Comparison of ENCODE assay signal across 8 mouse cellular contexts in genomic region chr8:4259805-4260170, GRCm38 (mm10). TPM values are rescaled to one million over a fixed set of nuclear protein-coding genes. Genes with fewer than 3 reads are reported as not detected.
DNase-seq lines count a peak whose midpoint lies in the region; ATAC-seq and TF ChIP-seq lines count a peak whose summit lies in the region.

No protein-coding gene starts in this region.

- no peak overlapping the region for H3K4me2 ChIP-seq in lung, postnatal 0 days (replicated peaks; ENCODE audit: low read depth, low read length)
- no peak overlapping the region for H3K4me2 ChIP-seq in limb, embryonic 14.5 days (replicated peaks; ENCODE audit: low read depth, low read length, severe bottlenecking)
- no peak overlapping the region; the same call in 1 of the 2 replicates for H3K4me2 ChIP-seq in stomach, postnatal 0 days (replicated peaks; ENCODE audit: low read depth)

- no peak for ATAC-seq in lung, postnatal 0 days
- ATAC-seq in limb, embryonic 14.5 days (ENCODE audit: low FRiP score, low read depth) = no peak
- no peak for ATAC-seq in stomach, postnatal 0 days (ENCODE audit: low FRiP score, low TSS enrichment)
- ATAC-seq in erythroblast, adult 5-6 weeks (replicated peaks; ENCODE audit: low FRiP score, poor library complexity, severe bottlenecking) = no peak

- peak overlapping the region; percentile 53; the same call in 1 of the 2 replicates for H3K27ac ChIP-seq in gastrocnemius, adult 2 months
- 0 out of 2 replicates have a peak overlapping the region, but pooled peaks have one; percentile 15 for H3K27ac ChIP-seq in lung, postnatal 0 days (ENCODE audit: low read length)
- no peak overlapping the region for H3K27ac ChIP-seq in limb, embryonic 14.5 days (replicated peaks; ENCODE audit: low read depth, low read length)
- peak overlapping the region; percentile 61 for H3K27ac ChIP-seq in stomach, postnatal 0 days (replicated peaks)

- intact Hi-C loops in gastrocnemius, adult 2 months (cut with DNase I) = loop anchor here (2.0 kb wide), 1 partner anchor 15 kb away; the partner anchor contains the start of gene Timm44

- no peaks in the 10 kb centered on the region for H3K4me1 ChIP-seq in lung, postnatal 0 days (ENCODE audit: insufficient read depth, low read depth, low read length)
- H3K4me1 ChIP-seq in limb, embryonic 14.5 days (ENCODE audit: control insufficient read depth, insufficient read depth, low read length) = peaks cover 15% of the 10 kb centered on the region
- no peaks in the 10 kb centered on the region for H3K4me1 ChIP-seq in stomach, postnatal 0 days (replicated peaks; ENCODE audit: control insufficient read depth, insufficient read depth)

- 86% methylated on average over 4 of the region's 4 CpGs for WGBS in lung, postnatal 0 days
- 78% methylated on average over 4 of the region's 4 CpGs for WGBS in limb, embryonic 14.5 days
- WGBS in stomach, postnatal 0 days = 84% methylated on average over 4 of the region's 4 CpGs

- peaks cover 16% of the 10 kb centered on the region; the same call in 1 of the 2 replicates for H3K36me3 ChIP-seq in lung, postnatal 0 days (ENCODE audit: insufficient read depth, low read length)
- peaks cover 72% of the 10 kb centered on the region for H3K36me3 ChIP-seq in limb, embryonic 14.5 days (ENCODE audit: control insufficient read depth, insufficient read depth, low read length)
- peaks cover 22% of the 10 kb centered on the region for H3K36me3 ChIP-seq in stomach, postnatal 0 days (ENCODE audit: control insufficient read depth, insufficient read depth, low read length)

- TF ChIP-seq POLR2A in limb, embryonic 14.5 days (IDR thresholded peaks at IDR 0.05; ENCODE audit: borderline replicate concordance, extremely low read depth, insufficient read depth, insufficient read length) = no peak

- no peaks in the 10 kb centered on the region for H3K27me3 ChIP-seq in lung, postnatal 0 days (replicated peaks; ENCODE audit: insufficient read depth, low read length)
- no peaks in the 10 kb centered on the region for H3K27me3 ChIP-seq in limb, embryonic 14.5 days (ENCODE audit: control insufficient read depth, insufficient read depth, low read length)
- H3K27me3 ChIP-seq in stomach, postnatal 0 days (ENCODE audit: control insufficient read depth, insufficient read depth, low read length) = no peaks in the 10 kb centered on the region

- no peak overlapping the region; the same call in 1 of the 2 replicates for H3K4me3 ChIP-seq in gastrocnemius, adult 2 months
- 0 out of 2 replicates have a peak overlapping the region, but pooled peaks have one; percentile 55 for H3K4me3 ChIP-seq in lung, postnatal 0 days (ENCODE audit: low read depth, low read length)
- peak overlapping the region; percentile 84; the same call in 1 of the 2 replicates for H3K4me3 ChIP-seq in limb, embryonic 14.5 days (replicated peaks; ENCODE audit: low read length)
- H3K4me3 ChIP-seq in stomach, postnatal 0 days (ENCODE audit: low read depth, low read length) = no peak overlapping the region

- no peak overlapping the region for H3K9ac ChIP-seq in lung, postnatal 0 days (replicated peaks; ENCODE audit: low read depth)
- no peak overlapping the region; the same call in 1 of the 2 replicates for H3K9ac ChIP-seq in limb, embryonic 14.5 days (ENCODE audit: low read depth, low read length, severe bottlenecking)
- H3K9ac ChIP-seq in stomach, postnatal 0 days (ENCODE audit: low read length) = no peak overlapping the region

- no peak for TF ChIP-seq CTCF in gastrocnemius, adult 2 months (IDR thresholded peaks at IDR 0.05)
- TF ChIP-seq CTCF in lung, postnatal 0 days (IDR thresholded peaks at IDR 0.05) = no peak
- TF ChIP-seq CTCF in stomach, postnatal 0 days (IDR thresholded peaks at IDR 0.05; ENCODE audit: low read depth) = no peak

- no peak for DNase-seq in gastrocnemius, adult 2 months
- DNase-seq in gastrocnemius, postnatal 10 days = no peak
- DNase-seq in lung, postnatal 0 days (ENCODE audit: low spot score) = no peak
- DNase-seq in lung, postnatal 14 days = no peak
- DNase-seq in limb, embryonic 14.5 days (ENCODE audit: low spot score) = no peak
- no peak for DNase-seq in stomach, postnatal 0 days (ENCODE audit: low spot score)
- no peak for DNase-seq in layer of hippocampus, postnatal 14 days (ENCODE audit: low spot score in 2 of 2)

- TF ChIP-seq EP300 in lung, postnatal 0 days (IDR thresholded peaks at IDR 0.05) = no peak
- no peak for TF ChIP-seq EP300 in stomach, postnatal 0 days (optimal IDR thresholded peaks at IDR 0.05)

- no peaks in the 10 kb centered on the region for H3K9me3 ChIP-seq in lung, postnatal 0 days (ENCODE audit: low read length)
- H3K9me3 ChIP-seq in limb, embryonic 14.5 days (ENCODE audit: control insufficient read depth, low read length) = no peaks in the 10 kb centered on the region
- no peaks in the 10 kb centered on the region for H3K9me3 ChIP-seq in stomach, postnatal 0 days (ENCODE audit: control insufficient read depth, low read length)

RNA-seq across cellular contexts. Expression of gene Ctxn1, which starts 0.7 kb away (rescaled TPM):
- under 1 TPM; 0.41 to 0.45 TPM for total RNA-seq in gastrocnemius, adult 2 months (2021)
- 1 to 10 TPM; 3.8 to 4.5 TPM for total RNA-seq in gastrocnemius, postnatal 10 days (2021)
- polyA plus RNA-seq in lung, postnatal 0 days (2015; fragmentation: Nextera tagmentation; extraction: Ambion mirVana) = 35.1 and 38.4 TPM in 2 replicates
- 102 and 151 TPM in 2 replicates for polyA plus RNA-seq in limb, embryonic 14.5 days (2012; rRNA removed)
- polyA plus RNA-seq in limb, embryonic 14.5 days (2014; fragmentation: Nextera tagmentation; extraction: Ambion mirVana) = 54.9 and 62.4 TPM in 2 replicates
- polyA plus RNA-seq in stomach, postnatal 0 days (2015; fragmentation: Nextera tagmentation; extraction: Ambion mirVana) = 43.9 and 53.1 TPM in 2 replicates
- not detected in 2 replicates for total RNA-seq in erythroblast, adult 5-6 weeks (2015; ENCODE audit: low replicate concordance)
- total RNA-seq in erythroblast, adult 5-6 weeks (2017; ENCODE audit: low replicate concordance) = 0.34 TPM in 1 of 2 replicates, not detected in the other
- total RNA-seq in layer of hippocampus, postnatal 14 days (2021) = 100 to 1,000 TPM; 431 to 433 TPM

RNA-seq across cellular contexts. Expression of gene Snapc2, which starts 6.9 kb away (rescaled TPM):
- total RNA-seq in gastrocnemius, adult 2 months (2021) = 10 to 100 TPM in 1 of 2 experiments, 1 to 10 TPM in 1; 9.8 to 13.0 TPM
- total RNA-seq in gastrocnemius, postnatal 10 days (2021) = 10 to 100 TPM; 13.0 to 15.4 TPM
- polyA plus RNA-seq in lung, postnatal 0 days (2015; fragmentation: Nextera tagmentation; extraction: Ambion mirVana) = 27.5 and 28.9 TPM in 2 replicates
- 52.6 and 61.4 TPM in 2 replicates for polyA plus RNA-seq in limb, embryonic 14.5 days (2012; rRNA removed)
- polyA plus RNA-seq in limb, embryonic 14.5 days (2014; fragmentation: Nextera tagmentation; extraction: Ambion mirVana) = 50.6 and 55.8 TPM in 2 replicates
- 33.8 and 35.6 TPM in 2 replicates for polyA plus RNA-seq in stomach, postnatal 0 days (2015; fragmentation: Nextera tagmentation; extraction: Ambion mirVana)
- 6.3 and 13.8 TPM in 2 replicates for total RNA-seq in erythroblast, adult 5-6 weeks (2015; ENCODE audit: low replicate concordance)
- total RNA-seq in erythroblast, adult 5-6 weeks (2017; ENCODE audit: low replicate concordance) = 0.68 and 0.84 TPM in 2 replicates
- 10 to 100 TPM; 23.8 to 26.2 TPM for total RNA-seq in layer of hippocampus, postnatal 14 days (2021)

RNA-seq across cellular contexts. Expression of gene Tgfbr3l, which starts 11.8 kb away (rescaled TPM):
- 1 to 10 TPM; 1.9 to 3.3 TPM for total RNA-seq in gastrocnemius, adult 2 months (2021)
- 1 to 10 TPM; 2.8 to 5.1 TPM for total RNA-seq in gastrocnemius, postnatal 10 days (2021)
- polyA plus RNA-seq in lung, postnatal 0 days (2015; fragmentation: Nextera tagmentation; extraction: Ambion mirVana) = 2.2 and 4.3 TPM in 2 replicates
- polyA plus RNA-seq in limb, embryonic 14.5 days (2012; rRNA removed) = 63.0 and 98.7 TPM in 2 replicates
- 4.6 and 5.3 TPM in 2 replicates for polyA plus RNA-seq in limb, embryonic 14.5 days (2014; fragmentation: Nextera tagmentation; extraction: Ambion mirVana)
- 1.1 and 1.7 TPM in 2 replicates for polyA plus RNA-seq in stomach, postnatal 0 days (2015; fragmentation: Nextera tagmentation; extraction: Ambion mirVana)
- total RNA-seq in erythroblast, adult 5-6 weeks (2015; ENCODE audit: low replicate concordance) = 6.1 TPM in 1 of 2 replicates, not detected in the other
- total RNA-seq in erythroblast, adult 5-6 weeks (2017; ENCODE audit: low replicate concordance) = 0.43 TPM in 1 of 2 replicates, not detected in the other
- total RNA-seq in layer of hippocampus, postnatal 14 days (2021) = 10 to 100 TPM in 1 of 2 experiments, 1 to 10 TPM in 1; 7.5 to 10.6 TPM

RNA-seq across cellular contexts. Expression of gene Timm44, which starts 15.9 kb away (rescaled TPM):
- 10 to 100 TPM; 61.8 to 76.6 TPM for total RNA-seq in gastrocnemius, adult 2 months (2021)
- 10 to 100 TPM; 72.4 to 74.5 TPM for total RNA-seq in gastrocnemius, postnatal 10 days (2021)
- polyA plus RNA-seq in lung, postnatal 0 days (2015; fragmentation: Nextera tagmentation; extraction: Ambion mirVana) = 30.7 and 36.1 TPM in 2 replicates
- polyA plus RNA-seq in limb, embryonic 14.5 days (2012; rRNA removed) = 100 and 103 TPM in 2 replicates
- 69.1 and 75.8 TPM in 2 replicates for polyA plus RNA-seq in limb, embryonic 14.5 days (2014; fragmentation: Nextera tagmentation; extraction: Ambion mirVana)
- polyA plus RNA-seq in stomach, postnatal 0 days (2015; fragmentation: Nextera tagmentation; extraction: Ambion mirVana) = 37.8 and 38.4 TPM in 2 replicates
- total RNA-seq in erythroblast, adult 5-6 weeks (2015; ENCODE audit: low replicate concordance) = 11.7 and 24.2 TPM in 2 replicates
- total RNA-seq in erythroblast, adult 5-6 weeks (2017; ENCODE audit: low replicate concordance) = 19.4 and 31.6 TPM in 2 replicates
- 10 to 100 TPM; 69.2 to 70.7 TPM for total RNA-seq in layer of hippocampus, postnatal 14 days (2021)

RNA-seq across cellular contexts. Expression of gene Gm49320, which starts 21.1 kb away (rescaled TPM):
- total RNA-seq in gastrocnemius, adult 2 months (2021) = not detected
- under 1 TPM; 0.14 to 0.31 TPM for total RNA-seq in gastrocnemius, postnatal 10 days (2021)
- 0.25 and 0.86 TPM in 2 replicates for polyA plus RNA-seq in lung, postnatal 0 days (2015; fragmentation: Nextera tagmentation; extraction: Ambion mirVana)
- 8.5 and 10.2 TPM in 2 replicates for polyA plus RNA-seq in limb, embryonic 14.5 days (2012; rRNA removed)
- polyA plus RNA-seq in limb, embryonic 14.5 days (2014; fragmentation: Nextera tagmentation; extraction: Ambion mirVana) = 1.2 and 1.3 TPM in 2 replicates
- 0.42 and 0.56 TPM in 2 replicates for polyA plus RNA-seq in stomach, postnatal 0 days (2015; fragmentation: Nextera tagmentation; extraction: Ambion mirVana)
- total RNA-seq in erythroblast, adult 5-6 weeks (2015; ENCODE audit: low replicate concordance) = 0.84 TPM in 1 of 2 replicates, not detected in the other
- total RNA-seq in erythroblast, adult 5-6 weeks (2017; ENCODE audit: low replicate concordance) = not detected in 2 replicates
- under 1 TPM in 1 of 2 experiments, not detected in 1; 0.14 TPM for total RNA-seq in layer of hippocampus, postnatal 14 days (2021)

Comparison
In these comparisons a context has a peak if more than half of its experiments do, and no peak if none do; other contexts are left out.
1. H3K4me3 ChIP-seq: peak in lung, postnatal 0 days (single experiment) and limb, embryonic 14.5 days (single experiment); none in gastrocnemius, adult 2 months (single experiment) and stomach, postnatal 0 days (single experiment).
2. RNA of gene Ctxn1, which starts 0.7 kb away (total RNA-seq): 431 to 433 TPM in layer of hippocampus, postnatal 14 days; 3.8 to 4.5 TPM in gastrocnemius, postnatal 10 days, 0.41 to 0.45 TPM in gastrocnemius, adult 2 months and 0.34 TPM in erythroblast, adult 5-6 weeks; every median in the first group is over 10 times any median in the second.